Mouse (Mus musculus): ENCODE data around the gene Ubtd1.
"Not testable (repeated sequence)": the region's sequence is repeated elsewhere in the genome, so short reads cannot be mapped to it uniquely, and the experiment has no call there.

The Ubtd1 gene

GRCm38 (mm10) chr19:42058426-42058825 lies 76.9 kb downstream of the Ubtd1 start:
- no peak for DNase-seq (ENCODE audit: low read depth in 2 of 2, low spot score in 2 of 2)

- DNase-seq (ENCODE audit: low read depth in 2 of 2, low spot score in 2 of 2): no peak
Observed at GRCm38 (mm10) chr19:42061443-42061842, 79.9 kb downstream of the Ubtd1 start.

- DNase-seq (ENCODE audit: low read depth in 2 of 2, low spot score in 2 of 2): no peak
Observed at GRCm38 (mm10) chr19:42068441-42069240, 87.1 kb downstream of the Ubtd1 start.

GRCm38 (mm10) chr19:42069241-42069525 lies 87.6 kb downstream of the Ubtd1 start:
- no peak for DNase-seq (ENCODE audit: low read depth in 2 of 2, low spot score in 2 of 2)

GRCm38 (mm10) chr19:42071221-42071620 lies 89.7 kb downstream of the Ubtd1 start:
- no peak for DNase-seq (ENCODE audit: low read depth in 2 of 2, low spot score in 2 of 2)

GRCm38 (mm10) chr19:42071886-42072608 lies 90.5 kb downstream of the Ubtd1 start:
- no peak for DNase-seq (ENCODE audit: low read depth in 2 of 2, low spot score in 2 of 2)

GRCm38 (mm10) chr19:42072802-42073201 lies 91.2 kb downstream of the Ubtd1 start:
- no peak for DNase-seq (ENCODE audit: low read depth in 2 of 2, low spot score in 2 of 2)

- no peak for DNase-seq (ENCODE audit: low read depth in 2 of 2, low spot score in 2 of 2)
Observed at GRCm38 (mm10) chr19:42075051-42075450, 93.5 kb downstream of the Ubtd1 start.

- DNase-seq (ENCODE audit: low read depth in 2 of 2, low spot score in 2 of 2): no peak
Observed at GRCm38 (mm10) chr19:42075992-42076391, 94.4 kb downstream of the Ubtd1 start.

GRCm38 (mm10) chr19:42078566-42078965 lies 97.0 kb downstream of the Ubtd1 start:
- no peak for DNase-seq (ENCODE audit: low read depth in 2 of 2, low spot score in 2 of 2)

GRCm38 (mm10) chr19:42079006-42079405 lies 97.4 kb downstream of the Ubtd1 start:
- DNase-seq (ENCODE audit: low read depth in 2 of 2, low spot score in 2 of 2): no peak

GRCm38 (mm10) chr19:42079950-42080349 lies 98.4 kb downstream of the Ubtd1 start:
- DNase-seq (ENCODE audit: low read depth in 2 of 2, low spot score in 2 of 2): no peak

GRCm38 (mm10) chr19:42080469-42080868 lies 98.9 kb downstream of the Ubtd1 start:
- DNase-seq (ENCODE audit: low read depth in 2 of 2, low spot score in 2 of 2): no peak

GRCm38 (mm10) chr19:42081613-42082012 lies 100.0 kb downstream of the Ubtd1 start:
- not testable (repeated sequence) for DNase-seq (ENCODE audit: low read depth in 2 of 2, low spot score in 2 of 2)

Data from CD8-positive naive resting alpha-beta T cell, adult 2 months (primary cell).